Comparison of ENCODE assay signal across 25 mouse cellular contexts in genomic region chr5:120584968-120585367, GRCm38 (mm10). TPM values are rescaled to one million over a fixed set of nuclear protein-coding genes. Genes with fewer than 3 reads are reported as not detected.
DNase-seq lines count a peak whose midpoint lies in the region; ATAC-seq and TF ChIP-seq lines count a peak whose summit lies in the region.
"Had no signal": no experiment of that assay in that cellular context is flagged by ENCODE, and none has a peak within 500 bp of the region (broad histone marks: within the 10 kb centered on the region; RNA-seq: fewer than 3 reads in every experiment).

No protein-coding gene starts in this region.

- no peak for TF ChIP-seq CTCF in hindbrain, postnatal 0 days (IDR thresholded peaks at IDR 0.05; ENCODE audit: low read depth)
- no peak for TF ChIP-seq CTCF in lung, embryonic 14.5 days (IDR thresholded peaks at IDR 0.05; ENCODE audit: low read depth)
- no peak for TF ChIP-seq CTCF in liver, postnatal 0 days (IDR thresholded peaks at IDR 0.05; ENCODE audit: low read depth)

- H3K4me1 ChIP-seq in hindbrain, embryonic 11.5 days (replicated peaks; ENCODE audit: control insufficient read depth, insufficient read depth, low read length): peaks cover 5% of the 10 kb centered on the region
- peaks cover 21% of the 10 kb centered on the region for H3K4me1 ChIP-seq in hindbrain, postnatal 0 days (ENCODE audit: insufficient read depth, low read length)
- peaks cover 12% of the 10 kb centered on the region for H3K4me1 ChIP-seq in lung, embryonic 14.5 days (ENCODE audit: insufficient read depth)
- H3K4me1 ChIP-seq in embryonic facial prominence, embryonic 10.5 days: peaks cover 46% of the 10 kb centered on the region
- H3K4me1 ChIP-seq in liver, postnatal 0 days (ENCODE audit: insufficient read depth): peaks cover 47% of the 10 kb centered on the region

- H3K27ac ChIP-seq in hindbrain, embryonic 11.5 days (ENCODE audit: low read depth, low read length): no peak overlapping the region
- H3K27ac ChIP-seq in hindbrain, postnatal 0 days: no peak overlapping the region
- H3K27ac ChIP-seq in lung, embryonic 14.5 days (ENCODE audit: low read depth): no peak overlapping the region
- no peak overlapping the region for H3K27ac ChIP-seq in embryonic facial prominence, embryonic 10.5 days (replicated peaks)
- H3K27ac ChIP-seq in liver, postnatal 0 days (ENCODE audit: low read depth): no peak overlapping the region
- H3K27ac ChIP-seq: heart, embryonic 15.5 days; macrophage; midbrain, embryonic 13.5 days had no signal

- H3K9ac ChIP-seq in hindbrain, embryonic 11.5 days (ENCODE audit: low read depth, low read length): no peak overlapping the region
- H3K9ac ChIP-seq in hindbrain, postnatal 0 days (replicated peaks; ENCODE audit: low read length): no peak overlapping the region
- H3K9ac ChIP-seq in lung, embryonic 14.5 days: peak overlapping the region; percentile 3; the same call in 1 of the 2 replicates
- H3K9ac ChIP-seq in liver, postnatal 0 days (replicated peaks): no peak overlapping the region
- H3K9ac ChIP-seq: heart, embryonic 15.5 days; midbrain, embryonic 13.5 days had no signal

- no peaks in the 10 kb centered on the region for H3K36me3 ChIP-seq in hindbrain, embryonic 11.5 days (ENCODE audit: control insufficient read depth, insufficient read depth, low read length)
- H3K36me3 ChIP-seq in hindbrain, postnatal 0 days (ENCODE audit: insufficient read depth, low read length): peaks cover 12% of the 10 kb centered on the region
- peaks cover 32% of the 10 kb centered on the region for H3K36me3 ChIP-seq in lung, embryonic 14.5 days (ENCODE audit: insufficient read depth)
- H3K36me3 ChIP-seq in embryonic facial prominence, embryonic 10.5 days (replicated peaks): peaks cover 44% of the 10 kb centered on the region
- H3K36me3 ChIP-seq in liver, postnatal 0 days (replicated peaks; ENCODE audit: insufficient read depth, low read length): peaks cover 44% of the 10 kb centered on the region

- no peak for TF ChIP-seq EP300 in liver, postnatal 0 days (IDR thresholded peaks at IDR 0.05; ENCODE audit: low read depth)

- H3K4me2 ChIP-seq in hindbrain, embryonic 11.5 days (replicated peaks; ENCODE audit: low read depth, low read length): no peak overlapping the region
- H3K4me2 ChIP-seq in hindbrain, postnatal 0 days (ENCODE audit: low read depth, low read length): no peak overlapping the region
- H3K4me2 ChIP-seq in lung, embryonic 14.5 days: no peak overlapping the region
- H3K4me2 ChIP-seq in liver, postnatal 0 days (ENCODE audit: low read depth, low read length): no peak overlapping the region
- H3K4me2 ChIP-seq: heart, embryonic 15.5 days; midbrain, embryonic 13.5 days had no signal

- 44% methylated on average over 15 of the region's 15 CpGs for WGBS in hindbrain, embryonic 11.5 days
- WGBS in hindbrain, postnatal 0 days: 36% methylated on average over 15 of the region's 15 CpGs
- 44% methylated on average over 15 of the region's 15 CpGs for WGBS in lung, embryonic 14.5 days
- 43% methylated on average over 15 of the region's 15 CpGs for WGBS in embryonic facial prominence, embryonic 10.5 days
- WGBS in liver, postnatal 0 days (ENCODE audit: insufficient replicate concordance): 71% methylated on average over 15 of the region's 15 CpGs

- DNase-seq in hindbrain, embryonic 11.5 days (ENCODE audit: low spot score): peak; percentile 30
- DNase-seq in hindbrain, postnatal 0 days (ENCODE audit: low spot score): no peak
- DNase-seq in lung, embryonic 14.5 days: no peak
- no peak for DNase-seq in lung, postnatal 10 days
- peak; percentile 43 for DNase-seq in embryonic facial prominence, embryonic 10.5 days (ENCODE audit: low spot score)
- DNase-seq in liver, postnatal 0 days: peak; percentile 46
- DNase-seq in heart, adult 9 months (ENCODE audit: low spot score in 2 of 2): no peak
- DNase-seq in right cerebral cortex, postnatal 4 days: no peak
- DNase-seq: cerebellum, adult 9-10 months; heart, adult 11 months; layer of hippocampus, postnatal 36 days; lung, adult 18-20 months; right cerebral cortex, postnatal 14 days; thymus, postnatal 25 days had no signal

- no peaks in the 10 kb centered on the region for H3K27me3 ChIP-seq in hindbrain, embryonic 11.5 days (ENCODE audit: control insufficient read depth, insufficient read depth, low read length)
- no peaks in the 10 kb centered on the region for H3K27me3 ChIP-seq in hindbrain, postnatal 0 days (ENCODE audit: insufficient read depth, low read length)
- no peaks in the 10 kb centered on the region for H3K27me3 ChIP-seq in lung, embryonic 14.5 days (ENCODE audit: insufficient read depth, low read length)
- H3K27me3 ChIP-seq in embryonic facial prominence, embryonic 10.5 days (replicated peaks; ENCODE audit: low read depth, poor library complexity, severe bottlenecking): 0 out of 2 replicates have a peak, but pooled peaks cover 4% of the 10 kb centered on the region
- H3K27me3 ChIP-seq in liver, postnatal 0 days (ENCODE audit: insufficient read depth, low read length): no peaks in the 10 kb centered on the region
- H3K27me3 ChIP-seq: heart, embryonic 15.5 days; Patski had no signal

- no peaks in the 10 kb centered on the region for H3K9me3 ChIP-seq in hindbrain, embryonic 11.5 days (ENCODE audit: control insufficient read depth, low read length)
- no peaks in the 10 kb centered on the region for H3K9me3 ChIP-seq in hindbrain, postnatal 0 days (ENCODE audit: low read length)
- no peaks in the 10 kb centered on the region for H3K9me3 ChIP-seq in lung, embryonic 14.5 days (ENCODE audit: low read depth, low read length)
- no peaks in the 10 kb centered on the region for H3K9me3 ChIP-seq in embryonic facial prominence, embryonic 10.5 days
- H3K9me3 ChIP-seq in liver, postnatal 0 days (ENCODE audit: low read length): no peaks in the 10 kb centered on the region
- H3K9me3 ChIP-seq: heart, embryonic 15.5 days; midbrain, embryonic 13.5 days had no signal

- no peak for ATAC-seq in hindbrain, embryonic 11.5 days (ENCODE audit: low FRiP score)
- ATAC-seq in hindbrain, postnatal 0 days: no peak
- no peak for ATAC-seq in lung, embryonic 14.5 days (ENCODE audit: insufficient read depth)
- no peak for ATAC-seq in liver, postnatal 0 days
- ATAC-seq: forebrain, embryonic 16.5 days; midbrain, embryonic 13.5 days; Patski had no signal

- H3K4me3 ChIP-seq in hindbrain, embryonic 11.5 days (ENCODE audit: low read depth, low read length): no peak overlapping the region
- no peak overlapping the region for H3K4me3 ChIP-seq in hindbrain, postnatal 0 days (ENCODE audit: low read length)
- H3K4me3 ChIP-seq in lung, embryonic 14.5 days (ENCODE audit: low read depth, low read length): no peak overlapping the region
- H3K4me3 ChIP-seq in embryonic facial prominence, embryonic 10.5 days: no peak overlapping the region
- no peak overlapping the region for H3K4me3 ChIP-seq in liver, postnatal 0 days (ENCODE audit: low read depth, low read length)
- H3K4me3 ChIP-seq: heart, embryonic 15.5 days; midbrain, embryonic 13.5 days; myocyte had no signal

RNA-seq across cellular contexts. Expression of gene Tpcn1, which starts 3.5 kb away (rescaled TPM):
- 12.5 and 15.6 TPM in 2 replicates for polyA plus RNA-seq in hindbrain, embryonic 11.5 days (2014; fragmentation: Nextera tagmentation; extraction: Ambion mirVana)
- 24.5 and 30.7 TPM in 2 replicates for total RNA-seq in hindbrain, postnatal 0 days (2014; rRNA removed)
- polyA plus RNA-seq in hindbrain, postnatal 0 days (2015; fragmentation: Nextera tagmentation; extraction: Ambion mirVana): 15.4 and 16.1 TPM in 2 replicates
- polyA plus RNA-seq in lung, embryonic 14.5 days (2014; fragmentation: Nextera tagmentation; extraction: Ambion mirVana): 16.5 and 17.0 TPM in 2 replicates
- polyA plus RNA-seq in embryonic facial prominence, embryonic 10.5 days (2016; fragmentation: Nextera tagmentation; extraction: Ambion mirVana): 11.9 and 12.3 TPM in 2 replicates
- 16.3 and 18.6 TPM in 2 replicates for polyA plus RNA-seq in liver, postnatal 0 days (2015; fragmentation: Nextera tagmentation; extraction: Ambion mirVana)

RNA-seq across cellular contexts. Expression of gene Iqcd, which starts 3.8 kb away (rescaled TPM):
- 1.1 and 1.4 TPM in 2 replicates for polyA plus RNA-seq in hindbrain, embryonic 11.5 days (2014; fragmentation: Nextera tagmentation; extraction: Ambion mirVana)
- 0.63 and 1.9 TPM in 2 replicates for total RNA-seq in hindbrain, postnatal 0 days (2014; rRNA removed)
- polyA plus RNA-seq in hindbrain, postnatal 0 days (2015; fragmentation: Nextera tagmentation; extraction: Ambion mirVana): 1.8 and 2.0 TPM in 2 replicates
- polyA plus RNA-seq in lung, embryonic 14.5 days (2014; fragmentation: Nextera tagmentation; extraction: Ambion mirVana): 0.35 and 0.37 TPM in 2 replicates
- polyA plus RNA-seq in embryonic facial prominence, embryonic 10.5 days (2016; fragmentation: Nextera tagmentation; extraction: Ambion mirVana): 0.65 and 0.81 TPM in 2 replicates
- polyA plus RNA-seq in liver, postnatal 0 days (2015; fragmentation: Nextera tagmentation; extraction: Ambion mirVana): 0.75 and 0.84 TPM in 2 replicates
- total RNA-seq: gastrocnemius, adult 8-10 months; hematopoietic stem cell, adult 5-6 weeks had no signal

RNA-seq across cellular contexts. Expression of gene Rita1, which starts 27.4 kb away (rescaled TPM):
- polyA plus RNA-seq in hindbrain, embryonic 11.5 days (2014; fragmentation: Nextera tagmentation; extraction: Ambion mirVana): 9.3 and 10.5 TPM in 2 replicates
- total RNA-seq in hindbrain, postnatal 0 days (2014; rRNA removed): 38.0 and 38.6 TPM in 2 replicates
- 30.1 and 30.4 TPM in 2 replicates for polyA plus RNA-seq in hindbrain, postnatal 0 days (2015; fragmentation: Nextera tagmentation; extraction: Ambion mirVana)
- polyA plus RNA-seq in lung, embryonic 14.5 days (2014; fragmentation: Nextera tagmentation; extraction: Ambion mirVana): 7.2 and 9.5 TPM in 2 replicates
- 19.4 and 20.1 TPM in 2 replicates for polyA plus RNA-seq in embryonic facial prominence, embryonic 10.5 days (2016; fragmentation: Nextera tagmentation; extraction: Ambion mirVana)
- polyA plus RNA-seq in liver, postnatal 0 days (2015; fragmentation: Nextera tagmentation; extraction: Ambion mirVana): 3.1 and 3.4 TPM in 2 replicates

RNA-seq across cellular contexts. Expression of gene Ddx54, which starts 27.6 kb away (rescaled TPM):
- 25.9 and 32.4 TPM in 2 replicates for polyA plus RNA-seq in hindbrain, embryonic 11.5 days (2014; fragmentation: Nextera tagmentation; extraction: Ambion mirVana)
- 37.3 and 40.1 TPM in 2 replicates for total RNA-seq in hindbrain, postnatal 0 days (2014; rRNA removed)
- polyA plus RNA-seq in hindbrain, postnatal 0 days (2015; fragmentation: Nextera tagmentation; extraction: Ambion mirVana): 30.8 and 31.9 TPM in 2 replicates
- 31.5 and 37.2 TPM in 2 replicates for polyA plus RNA-seq in lung, embryonic 14.5 days (2014; fragmentation: Nextera tagmentation; extraction: Ambion mirVana)
- polyA plus RNA-seq in embryonic facial prominence, embryonic 10.5 days (2016; fragmentation: Nextera tagmentation; extraction: Ambion mirVana): 62.3 and 64.3 TPM in 2 replicates
- 14.0 and 15.1 TPM in 2 replicates for polyA plus RNA-seq in liver, postnatal 0 days (2015; fragmentation: Nextera tagmentation; extraction: Ambion mirVana)

RNA-seq across cellular contexts. Expression of gene Cfap73, which starts 49.1 kb away (rescaled TPM):
- 0.54 and 0.82 TPM in 2 replicates for polyA plus RNA-seq in hindbrain, embryonic 11.5 days (2014; fragmentation: Nextera tagmentation; extraction: Ambion mirVana)
- 0.21 and 0.79 TPM in 2 replicates for total RNA-seq in hindbrain, postnatal 0 days (2014; rRNA removed)
- 0.26 and 0.86 TPM in 2 replicates for polyA plus RNA-seq in hindbrain, postnatal 0 days (2015; fragmentation: Nextera tagmentation; extraction: Ambion mirVana)
- polyA plus RNA-seq in lung, embryonic 14.5 days (2014; fragmentation: Nextera tagmentation; extraction: Ambion mirVana): not detected in 2 replicates
- polyA plus RNA-seq in embryonic facial prominence, embryonic 10.5 days (2016; fragmentation: Nextera tagmentation; extraction: Ambion mirVana): 0.27 TPM in 1 of 2 replicates, not detected in the other
- polyA plus RNA-seq in liver, postnatal 0 days (2015; fragmentation: Nextera tagmentation; extraction: Ambion mirVana): not detected in 2 replicates
- total RNA-seq: gastrocnemius, adult 8-10 months; hematopoietic stem cell, adult 5-6 weeks; left cerebral cortex, postnatal 36 days had no signal
- polyA plus RNA-seq: C2C12; heart, embryonic 15.5 days; kidney, embryonic 14.5 days; macrophage; midbrain, embryonic 13.5 days; myocyte had no signal

Comparison
In these comparisons a context has a peak if more than half of its experiments do, and no peak if none do; other contexts are left out.
1. DNase-seq: peak in hindbrain, embryonic 11.5 days (single experiment), embryonic facial prominence, embryonic 10.5 days (single experiment) and liver, postnatal 0 days (single experiment); none in hindbrain, postnatal 0 days (single experiment), lung, embryonic 14.5 days (single experiment), lung, postnatal 10 days (single experiment), heart, adult 9 months (0 of 2) and right cerebral cortex, postnatal 4 days (single experiment).